Mouse (Mus musculus): ENCODE measurements around the gene Kat2b. TPM values are rescaled to one million over a fixed set of nuclear protein-coding genes. Genes with fewer than 3 reads are reported as not detected.
A peak's percentile ranks its signal among the peaks of the same experiment; 100 is the strongest.
"Not testable (repeated sequence)": the region's sequence is repeated elsewhere in the genome, so short reads cannot be mapped to it uniquely, and the experiment has no call there.

The Kat2b gene
- total RNA-seq, 2 experiments from 2014 or later = 15.0 to 18.8 TPM

GRCm38 (mm10) chr17:53664267-53664666 lies 97.6 kb downstream of the Kat2b start:
- no peak for DNase-seq

GRCm38 (mm10) chr17:53664703-53665382 lies 98.2 kb downstream of the Kat2b start:
- no peak for DNase-seq

GRCm38 (mm10) chr17:53670453-53670852 lies 103.8 kb downstream of the Kat2b start:
- DNase-seq = no peak

GRCm38 (mm10) chr17:53678716-53679115 lies 112.1 kb downstream of the Kat2b start:
- DNase-seq = peak; percentile 19 to 49

- DNase-seq = no peak
Observed at GRCm38 (mm10) chr17:53688321-53688720, 121.7 kb downstream of the Kat2b start.

- DNase-seq = peak; percentile 96
Observed at GRCm38 (mm10) chr17:53688877-53689802, 122.5 kb downstream of the Kat2b start, which contains the start of gene Sgo1. TSS of gene Sgo1 (minus strand) at chr17:53689333.

GRCm38 (mm10) chr17:53689946-53690345 lies 123.3 kb downstream of the Kat2b start:
- no peak for DNase-seq

GRCm38 (mm10) chr17:53694039-53694438 lies 127.4 kb downstream of the Kat2b start:
- peak in 1 of 2 experiments; percentile 13 for DNase-seq

GRCm38 (mm10) chr17:53697521-53697920 lies 130.9 kb downstream of the Kat2b start:
- DNase-seq = not testable (repeated sequence)

- no peak for DNase-seq
Observed at GRCm38 (mm10) chr17:53714453-53714852, 147.8 kb downstream of the Kat2b start.

GRCm38 (mm10) chr17:53715161-53715560 lies 148.5 kb downstream of the Kat2b start:
- not testable (repeated sequence) for DNase-seq

- DNase-seq = no peak
Observed at GRCm38 (mm10) chr17:53718474-53718873, 151.8 kb downstream of the Kat2b start.

- DNase-seq = not testable (repeated sequence)
Observed at GRCm38 (mm10) chr17:53718916-53719315, 152.3 kb downstream of the Kat2b start.

Other genes with a start within 250 kb of the Kat2b start
- under 1 TPM in 1 of 2 experiments, not detected in 1; 0.40 TPM for gene Efhb, start 103.5 kb upstream of the Kat2b start, total RNA-seq (2021)
- 100 to 1,000 TPM; 123 to 127 TPM for gene Rab5a, start 87.6 kb upstream of the Kat2b start, total RNA-seq (2021)
- gene Pp2d1, start 27.4 kb upstream of the Kat2b start, total RNA-seq (2021) = not detected
- gene Sgo1, start 122.5 kb downstream of the Kat2b start, total RNA-seq (2021) = under 1 TPM in 1 of 2 experiments, not detected in 1; 0.73 TPM

Data from layer of hippocampus, postnatal 36 days (tissue).